Mouse (Mus musculus) kidney, adult 8-10 months (tissue): Measurements from ENCODE around the gene Nfkbib.
A peak's percentile ranks its signal among the peaks of the same experiment; 100 is the strongest.

Source experiments
- DNase-seq, 2 experiments: peaks; one replicate each; pipeline ENCODE4 v3.0.0; 2022

Gene Nfkbib

GRCm38 (mm10) chr7:28799994-28800393, 32.7 kb upstream of the Nfkbib start:
- no peak for DNase-seq

GRCm38 (mm10) chr7:28796562-28796975, 29.3 kb upstream of the Nfkbib start:
- DNase-seq, result peak; percentile 80 to 87

GRCm38 (mm10) chr7:28795832-28796231, 28.5 kb upstream of the Nfkbib start:
- no peak for DNase-seq

- no peak for DNase-seq
These were observed 27.2 kb upstream of the Nfkbib start for GRCm38 (mm10) chr7:28794496-28794895.

- no peak for DNase-seq
These were observed 26.5 kb upstream of the Nfkbib start for GRCm38 (mm10) chr7:28793834-28794233.

GRCm38 (mm10) chr7:28792391-28793185, 25.3 kb upstream of the Nfkbib start:
- DNase-seq, result no peak

- DNase-seq, result no peak
These were observed 24.4 kb upstream of the Nfkbib start for GRCm38 (mm10) chr7:28791706-28792105.

GRCm38 (mm10) chr7:28790066-28790806, 22.9 kb upstream of the Nfkbib start:
- DNase-seq, result peak in 1 of 2 experiments; percentile 26

- DNase-seq, result no peak
These were observed 21.9 kb upstream of the Nfkbib start for GRCm38 (mm10) chr7:28789235-28789634.

- DNase-seq, result no peak
These were observed 21.2 kb upstream of the Nfkbib start, which contains the start of gene Rinl for GRCm38 (mm10) chr7:28788307-28789195. Rinl (plus strand) TSS chr7:28788969.

- DNase-seq, result no peak
These were observed 20.6 kb upstream of the Nfkbib start for GRCm38 (mm10) chr7:28787884-28788283.

GRCm38 (mm10) chr7:28785161-28785560, 17.8 kb upstream of the Nfkbib start:
- DNase-seq, result no peak

- no peak for DNase-seq
These were observed 13.9 kb upstream of the Nfkbib start for GRCm38 (mm10) chr7:28781261-28781663.

GRCm38 (mm10) chr7:28780857-28781256, 13.5 kb upstream of the Nfkbib start:
- no peak for DNase-seq

- peak; percentile 62 to 90 for DNase-seq
These were observed 12.9 kb upstream of the Nfkbib start for GRCm38 (mm10) chr7:28780067-28780658.

GRCm38 (mm10) chr7:28778825-28779224, 11.5 kb upstream of the Nfkbib start:
- DNase-seq, result no peak

GRCm38 (mm10) chr7:28775129-28775528, 7.8 kb upstream of the Nfkbib start:
- no peak for DNase-seq

GRCm38 (mm10) chr7:28774164-28774563, 6.9 kb upstream of the Nfkbib start:
- DNase-seq, result no peak

- DNase-seq, result no peak
These were observed 5.9 kb upstream of the Nfkbib start for GRCm38 (mm10) chr7:28773163-28773562.

GRCm38 (mm10) chr7:28771867-28772266, 4.6 kb upstream of the Nfkbib start:
- DNase-seq, result no peak

- DNase-seq, result no peak
These were observed 3.0 kb upstream of the Nfkbib start for GRCm38 (mm10) chr7:28770309-28770708.

GRCm38 (mm10) chr7:28769414-28769958, 2.2 kb upstream of the Nfkbib start:
- no peak for DNase-seq
